32 mouse cellular contexts compared by ENCODE assay signal in the genomic region with DNA sequence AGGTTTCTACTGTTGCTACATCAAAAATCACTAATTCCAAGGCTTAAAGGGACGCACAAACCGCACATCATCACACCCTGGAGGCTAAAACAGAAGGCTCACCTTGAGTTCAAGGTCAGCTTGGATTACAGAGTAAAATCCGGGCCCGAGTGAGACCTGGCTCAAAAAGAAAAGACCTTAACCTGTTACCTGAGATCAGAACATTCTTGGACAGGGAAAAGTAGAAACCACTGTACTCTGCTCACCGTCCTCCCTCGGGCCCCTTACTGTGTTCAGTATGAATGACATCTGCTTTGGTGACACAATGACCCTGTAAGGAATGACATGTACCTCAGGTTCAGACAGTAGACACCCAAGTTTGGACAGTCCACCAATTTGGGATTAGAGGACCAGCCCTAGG. TPM values are rescaled to one million over a fixed set of nuclear protein-coding genes. Genes with fewer than 3 reads are reported as not detected.
"Had no signal": no experiment of that assay in that cellular context is flagged by ENCODE, and none has a peak within 500 bp of the region (broad histone marks: within the 10 kb centered on the region; RNA-seq: fewer than 3 reads in every experiment).

No protein-coding gene starts in this region.

- H3K4me1 ChIP-seq: heart, embryonic 12.5 days; hindbrain, embryonic 12.5 days; limb, embryonic 12.5 days; liver, embryonic 12.5 days had no signal

- H3K9ac ChIP-seq: heart, embryonic 12.5 days; hindbrain, embryonic 12.5 days; hindbrain, embryonic 14.5 days; limb, embryonic 12.5 days; liver, embryonic 12.5 days; liver, embryonic 14.5 days had no signal

- DNase-seq: gastrocnemius, adult 2 months; gastrocnemius, postnatal 10 days; gastrocnemius, postnatal 25 days; heart, postnatal 10 days; heart, postnatal 4 days; kidney, adult 18-20 months; kidney, adult 8-10 months; kidney, postnatal 10 days; kidney, postnatal 4 days; liver had no signal

- H3K36me3 ChIP-seq: heart, embryonic 12.5 days; hindbrain, embryonic 10.5 days; hindbrain, embryonic 12.5 days; limb, embryonic 10.5 days; limb, embryonic 12.5 days; liver, embryonic 12.5 days had no signal

- H3K27ac ChIP-seq: gastrocnemius, adult 2 months; hindbrain, embryonic 10.5 days; hindbrain, embryonic 12.5 days; hindbrain, embryonic 14.5 days; layer of hippocampus, adult 2 months; left cerebral cortex, adult 2 months; limb, embryonic 10.5 days; limb, embryonic 12.5 days; liver, embryonic 12.5 days; liver, embryonic 14.5 days had no signal

- H3K4me3 ChIP-seq: gastrocnemius, adult 2 months; heart, embryonic 12.5 days; hindbrain, embryonic 10.5 days; hindbrain, embryonic 12.5 days; layer of hippocampus, adult 2 months; left cerebral cortex, adult 2 months; limb, embryonic 10.5 days; limb, embryonic 12.5 days; liver, embryonic 12.5 days had no signal

- H3K4me2 ChIP-seq: heart, embryonic 12.5 days; hindbrain, embryonic 12.5 days; hindbrain, embryonic 14.5 days; limb, embryonic 12.5 days; liver, embryonic 12.5 days had no signal

- ATAC-seq: hindbrain, embryonic 16.5 days; inflammation-experienced regulatory T-cells, adult 6 months; intestine, embryonic 16.5 days; liver, embryonic 12.5 days had no signal

- H3K9me3 ChIP-seq: hindbrain, embryonic 10.5 days; limb, embryonic 10.5 days; limb, embryonic 12.5 days; liver, embryonic 12.5 days had no signal

RNA-seq across cellular contexts. Expression of a gene that starts 12.3 kb away (rescaled TPM):
- total RNA-seq: gastrocnemius, adult 2 months; gastrocnemius, postnatal 10 days; gastrocnemius, postnatal 25 days; gastrocnemius, postnatal 4 days; granulocyte monocyte progenitor cell, adult 5-6 weeks; heart, postnatal 10 days; heart, postnatal 25 days; heart, postnatal 4 days; layer of hippocampus, postnatal 10 days had no signal
- polyA plus RNA-seq: heart, embryonic 12.5 days; heart, embryonic 14.5 days; heart, embryonic 16.5 days; hindbrain, embryonic 10.5 days; hindbrain, embryonic 12.5 days; hindbrain, embryonic 14.5 days; hindbrain, embryonic 16.5 days; inflammation-experienced regulatory T-cells, adult 6 months; intestine, embryonic 16.5 days; kidney, embryonic 14.5 days; kidney, embryonic 16.5 days; limb, embryonic 10.5 days; limb, embryonic 12.5 days; limb, embryonic 14.5 days; liver, embryonic 12.5 days; liver, embryonic 14.5 days had no signal

RNA-seq across cellular contexts. Expression of a gene that starts 39.0 kb away (rescaled TPM):
- total RNA-seq: gastrocnemius, postnatal 25 days; granulocyte monocyte progenitor cell, adult 5-6 weeks; heart, postnatal 10 days; heart, postnatal 25 days had no signal
- polyA plus RNA-seq: heart, embryonic 12.5 days; heart, embryonic 14.5 days; heart, embryonic 16.5 days; inflammation-experienced regulatory T-cells, adult 6 months; kidney, embryonic 14.5 days; limb, embryonic 10.5 days; limb, embryonic 12.5 days; liver, embryonic 12.5 days had no signal
